ENCODE assay signal across 8 mouse cellular contexts in the genomic region with DNA sequence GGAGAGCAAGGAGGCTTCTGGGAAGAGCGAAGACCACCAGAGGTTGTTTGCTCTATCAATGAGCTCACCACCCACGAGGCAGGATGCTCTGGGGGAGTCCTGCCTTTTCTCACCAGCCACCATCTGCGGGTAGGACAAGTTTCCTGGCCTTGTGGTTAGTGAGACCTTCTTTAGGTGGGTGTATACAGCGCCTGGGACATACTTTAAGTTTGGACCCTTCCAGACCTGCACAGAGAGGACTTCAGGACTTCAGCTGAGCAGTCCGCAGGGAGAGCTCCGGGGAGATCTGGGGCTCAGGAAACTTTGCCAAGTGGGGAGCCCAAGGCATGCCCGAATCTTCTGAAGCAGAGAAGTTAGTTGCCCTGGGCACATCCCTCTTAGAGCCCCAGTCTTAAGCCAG. TPM values are rescaled to one million over a fixed set of nuclear protein-coding genes. Genes with fewer than 3 reads are reported as not detected.
DNase-seq lines count a peak whose midpoint lies in the region; ATAC-seq lines count a peak whose summit lies in the region.

No protein-coding gene starts in this region.

- peaks cover 55% of the 10 kb centered on the region for H3K27me3 ChIP-seq in kidney, embryonic 16.5 days (ENCODE audit: insufficient read depth, low read length)
- H3K27me3 ChIP-seq in embryonic facial prominence, embryonic 12.5 days = peaks cover 71% of the 10 kb centered on the region
- peaks cover 72% of the 10 kb centered on the region for H3K27me3 ChIP-seq in limb, embryonic 10.5 days (ENCODE audit: low read depth, poor library complexity, severe bottlenecking)
- peaks cover 67% of the 10 kb centered on the region for H3K27me3 ChIP-seq in neural tube, embryonic 15.5 days (replicated peaks)

- peak overlapping the region; percentile 38 for H3K4me3 ChIP-seq in kidney, embryonic 16.5 days (ENCODE audit: low read length)
- peak overlapping the region; percentile 29 for H3K4me3 ChIP-seq in embryonic facial prominence, embryonic 12.5 days
- H3K4me3 ChIP-seq in limb, embryonic 10.5 days = peak overlapping the region; percentile 41
- H3K4me3 ChIP-seq in neural tube, embryonic 15.5 days (replicated peaks) = peak overlapping the region; percentile 35

- H3K4me1 ChIP-seq in kidney, embryonic 16.5 days (ENCODE audit: insufficient read depth, low read length) = peaks cover 14% of the 10 kb centered on the region
- H3K4me1 ChIP-seq in embryonic facial prominence, embryonic 12.5 days = peaks cover 12% of the 10 kb centered on the region
- H3K4me1 ChIP-seq in limb, embryonic 10.5 days = peaks cover 40% of the 10 kb centered on the region
- H3K4me1 ChIP-seq in neural tube, embryonic 15.5 days = peaks cover 17% of the 10 kb centered on the region

- no peak for DNase-seq in kidney, postnatal 25 days
- no peak for DNase-seq in limb, embryonic 10.5 days (ENCODE audit: low spot score)
- DNase-seq in adrenal gland, postnatal 10 days = no peak
- DNase-seq in kidney, postnatal 36 days = no peak
- no peak for DNase-seq in frontal cortex, adult 2 months (ENCODE audit: extremely low spot score in 1 of 2, low spot score in 1 of 2)

- no peaks in the 10 kb centered on the region; the same call in 1 of the 2 replicates for H3K9me3 ChIP-seq in kidney, embryonic 16.5 days (ENCODE audit: low read length)
- no peaks in the 10 kb centered on the region for H3K9me3 ChIP-seq in embryonic facial prominence, embryonic 12.5 days
- no peaks in the 10 kb centered on the region for H3K9me3 ChIP-seq in limb, embryonic 10.5 days (replicated peaks)
- H3K9me3 ChIP-seq in neural tube, embryonic 15.5 days (replicated peaks) = no peaks in the 10 kb centered on the region

- H3K4me2 ChIP-seq in kidney, embryonic 16.5 days (replicated peaks; ENCODE audit: low read depth, low read length) = peak overlapping the region; percentile 58
- H3K4me2 ChIP-seq in embryonic facial prominence, embryonic 12.5 days (replicated peaks) = peak overlapping the region; percentile 57
- peak overlapping the region; percentile 86 for H3K4me2 ChIP-seq in neural tube, embryonic 15.5 days

- 0 out of 2 replicates have a peak, but pooled peaks have one; percentile 13 for ATAC-seq in kidney, embryonic 16.5 days (ENCODE audit: low FRiP score, low TSS enrichment)
- ATAC-seq in embryonic facial prominence, embryonic 12.5 days (ENCODE audit: insufficient number of reproducible peaks, insufficient read depth, low FRiP score, low TSS enrichment) = no peak
- ATAC-seq in neural tube, embryonic 15.5 days (ENCODE audit: low FRiP score) = no peak

- H3K36me3 ChIP-seq in kidney, embryonic 16.5 days (ENCODE audit: insufficient read depth, low read length) = no peaks in the 10 kb centered on the region
- peaks cover 2% of the 10 kb centered on the region; the same call in 1 of the 2 replicates for H3K36me3 ChIP-seq in embryonic facial prominence, embryonic 12.5 days
- H3K36me3 ChIP-seq in limb, embryonic 10.5 days = no peaks in the 10 kb centered on the region
- H3K36me3 ChIP-seq in neural tube, embryonic 15.5 days = no peaks in the 10 kb centered on the region

- H3K27ac ChIP-seq in kidney, embryonic 16.5 days (ENCODE audit: low read length) = no peak overlapping the region
- H3K27ac ChIP-seq in embryonic facial prominence, embryonic 12.5 days = 0 out of 2 replicates have a peak overlapping the region, but pooled peaks have one; percentile 36
- H3K27ac ChIP-seq in limb, embryonic 10.5 days = no peak overlapping the region
- H3K27ac ChIP-seq in neural tube, embryonic 15.5 days (replicated peaks) = no peak overlapping the region

- WGBS in kidney, embryonic 16.5 days = 23% methylated on average over 7 of the region's 7 CpGs
- 27% methylated on average over 7 of the region's 7 CpGs for WGBS in embryonic facial prominence, embryonic 12.5 days
- 26% methylated on average over 7 of the region's 7 CpGs for whole genome bisulfite sequencing in limb, embryonic 10.5 days
- WGBS in neural tube, embryonic 15.5 days = 29% methylated on average over 7 of the region's 7 CpGs

- H3K9ac ChIP-seq in kidney, embryonic 16.5 days (replicated peaks; ENCODE audit: low read length) = peak overlapping the region; percentile 53
- H3K9ac ChIP-seq in embryonic facial prominence, embryonic 12.5 days = no peak overlapping the region
- H3K9ac ChIP-seq in neural tube, embryonic 15.5 days (replicated peaks) = no peak overlapping the region

RNA-seq across cellular contexts. Expression of a gene that starts 0.5 kb away (rescaled TPM):
- 0.75 and 0.77 TPM in 2 replicates for polyA plus RNA-seq in kidney, embryonic 16.5 days (2015; fragmentation: Nextera tagmentation; extraction: Ambion mirVana)
- 0.45 and 0.73 TPM in 2 replicates for polyA plus RNA-seq in embryonic facial prominence, embryonic 12.5 days (2016; fragmentation: Nextera tagmentation; extraction: Ambion mirVana)
- polyA plus RNA-seq in limb, embryonic 10.5 days (2016; fragmentation: Nextera tagmentation; extraction: Ambion mirVana) = not detected in 2 replicates
- polyA plus RNA-seq in neural tube, embryonic 15.5 days (2015; fragmentation: Nextera tagmentation; extraction: Ambion mirVana) = 0.12 and 1.1 TPM in 2 replicates
- 1 to 10 TPM in 1 of 2 experiments, under 1 TPM in 1; 0.27 to 1.5 TPM for total RNA-seq in adrenal gland, postnatal 10 days (2021)
- polyA plus RNA-seq in frontal cortex, adult 2 months (2012; rRNA removed) = 0.22 and 0.57 TPM in 2 replicates

RNA-seq across cellular contexts. Expression of a gene that starts 15.9 kb away (rescaled TPM):
- 39.3 and 46.0 TPM in 2 replicates for polyA plus RNA-seq in kidney, embryonic 16.5 days (2015; fragmentation: Nextera tagmentation; extraction: Ambion mirVana)
- polyA plus RNA-seq in embryonic facial prominence, embryonic 12.5 days (2016; fragmentation: Nextera tagmentation; extraction: Ambion mirVana) = 46.8 and 49.9 TPM in 2 replicates
- 33.1 and 41.4 TPM in 2 replicates for polyA plus RNA-seq in limb, embryonic 10.5 days (2016; fragmentation: Nextera tagmentation; extraction: Ambion mirVana)
- polyA plus RNA-seq in neural tube, embryonic 15.5 days (2015; fragmentation: Nextera tagmentation; extraction: Ambion mirVana) = 34.9 and 36.8 TPM in 2 replicates
- 10 to 100 TPM; 40.4 to 42.0 TPM for total RNA-seq in adrenal gland, postnatal 10 days (2021)
- 62.3 and 86.3 TPM in 2 replicates for polyA plus RNA-seq in frontal cortex, adult 2 months (2012; rRNA removed)

RNA-seq across cellular contexts. Expression of a gene that starts 16.0 kb away (rescaled TPM):
- polyA plus RNA-seq in kidney, embryonic 16.5 days (2015; fragmentation: Nextera tagmentation; extraction: Ambion mirVana) = 46.5 and 48.0 TPM in 2 replicates
- polyA plus RNA-seq in embryonic facial prominence, embryonic 12.5 days (2016; fragmentation: Nextera tagmentation; extraction: Ambion mirVana) = 69.9 and 76.8 TPM in 2 replicates
- polyA plus RNA-seq in limb, embryonic 10.5 days (2016; fragmentation: Nextera tagmentation; extraction: Ambion mirVana) = 80.3 and 81.8 TPM in 2 replicates
- 66.2 and 80.2 TPM in 2 replicates for polyA plus RNA-seq in neural tube, embryonic 15.5 days (2015; fragmentation: Nextera tagmentation; extraction: Ambion mirVana)
- total RNA-seq in adrenal gland, postnatal 10 days (2021) = 10 to 100 TPM; 21.2 to 21.4 TPM
- polyA plus RNA-seq in frontal cortex, adult 2 months (2012; rRNA removed) = 40.2 and 51.2 TPM in 2 replicates

RNA-seq across cellular contexts. Expression of a gene that starts 16.8 kb away (rescaled TPM):
- polyA plus RNA-seq in kidney, embryonic 16.5 days (2015; fragmentation: Nextera tagmentation; extraction: Ambion mirVana) = 36.4 and 36.6 TPM in 2 replicates
- polyA plus RNA-seq in embryonic facial prominence, embryonic 12.5 days (2016; fragmentation: Nextera tagmentation; extraction: Ambion mirVana) = 44.6 and 45.1 TPM in 2 replicates
- 64.6 and 64.9 TPM in 2 replicates for polyA plus RNA-seq in limb, embryonic 10.5 days (2016; fragmentation: Nextera tagmentation; extraction: Ambion mirVana)
- polyA plus RNA-seq in neural tube, embryonic 15.5 days (2015; fragmentation: Nextera tagmentation; extraction: Ambion mirVana) = 65.9 and 73.2 TPM in 2 replicates
- 1 to 10 TPM; 7.4 to 8.0 TPM for total RNA-seq in adrenal gland, postnatal 10 days (2021)
- 31.2 and 35.9 TPM in 2 replicates for polyA plus RNA-seq in frontal cortex, adult 2 months (2012; rRNA removed)

RNA-seq across cellular contexts. Expression of a gene that starts 27.3 kb away (rescaled TPM):
- 385 and 421 TPM in 2 replicates for polyA plus RNA-seq in kidney, embryonic 16.5 days (2015; fragmentation: Nextera tagmentation; extraction: Ambion mirVana)
- polyA plus RNA-seq in embryonic facial prominence, embryonic 12.5 days (2016; fragmentation: Nextera tagmentation; extraction: Ambion mirVana) = 88.3 TPM in 2 replicates
- 79.8 and 82.8 TPM in 2 replicates for polyA plus RNA-seq in limb, embryonic 10.5 days (2016; fragmentation: Nextera tagmentation; extraction: Ambion mirVana)
- 46.0 and 94.9 TPM in 2 replicates for polyA plus RNA-seq in neural tube, embryonic 15.5 days (2015; fragmentation: Nextera tagmentation; extraction: Ambion mirVana)
- 10 to 100 TPM; 38.6 to 40.1 TPM for total RNA-seq in adrenal gland, postnatal 10 days (2021)
- polyA plus RNA-seq in frontal cortex, adult 2 months (2012; rRNA removed) = 19.4 and 21.5 TPM in 2 replicates
